Mouse (Mus musculus) myocyte (in vitro differentiated cells): ENCODE results near the gene Gper1.

ENCODE experiments used
- MAX ChIP-seq: IDR thresholded peaks from one replicate; pipeline ENCODE4 v1.6.1; 2011; ENCODE audit warnings: low read depth, mild to moderate bottlenecking, control low read depth
- POLR2AphosphoS2 ChIP-seq: IDR thresholded peaks from one replicate; pipeline ENCODE4 v1.6.1; 2011; ENCODE audit warnings: low read depth, control low read depth; ENCODE audit not compliant: insufficient read length

GRCm38 (mm10) chr5:139427989-139428388 lies 5.0 kb downstream of the Gper1 start:
- TF ChIP-seq MAX, result no peak
- no peak for TF ChIP-seq POLR2AphosphoS2
